Mouse (Mus musculus): Measurements from ENCODE around the gene Slc2a5.
A peak's percentile ranks its signal among the peaks of the same experiment; 100 is the strongest.

The Slc2a5 gene

DNA sequence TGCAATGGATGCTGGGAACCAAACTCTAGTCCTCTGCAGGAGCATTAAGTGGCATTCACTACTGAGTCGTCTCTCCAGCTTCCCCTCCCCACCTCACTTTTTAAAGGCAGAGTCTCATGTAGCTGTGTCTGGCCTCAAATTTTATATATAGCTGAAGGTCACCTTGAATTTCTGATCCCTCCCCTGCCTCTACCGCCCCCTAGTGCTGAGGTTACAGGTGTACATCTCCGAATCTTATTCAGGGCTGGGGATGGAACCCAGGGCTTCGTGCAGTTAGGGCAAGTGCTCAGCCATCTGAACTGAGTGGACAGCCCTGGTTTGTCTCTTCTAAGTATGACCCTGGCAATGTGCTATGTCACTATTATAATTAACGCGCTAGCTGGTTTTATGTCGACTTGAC lies 32.0 kb downstream of the Slc2a5 start:
- DNase-seq = no peak

DNA sequence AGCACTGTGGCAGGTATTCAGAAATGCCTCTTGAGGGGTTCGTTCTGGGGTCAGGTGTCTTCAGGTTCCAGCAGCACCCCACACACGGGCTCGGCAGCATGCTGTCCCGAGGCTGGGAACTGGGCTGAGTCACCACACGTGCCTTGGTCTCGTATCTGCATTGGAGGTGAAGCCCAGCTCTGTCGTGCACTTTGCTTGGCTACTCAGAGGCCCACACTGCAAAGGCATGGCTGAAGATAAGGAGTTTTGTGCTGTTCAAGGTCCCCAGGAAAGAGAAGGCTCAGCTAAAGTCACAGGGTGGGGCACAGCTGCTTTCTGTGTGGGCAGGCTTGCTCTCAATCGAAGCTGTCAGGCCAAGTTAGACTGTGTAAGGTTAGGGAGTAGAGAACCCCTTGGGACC lies 33.4 kb downstream of the Slc2a5 start:
- no peak for DNase-seq

DNA sequence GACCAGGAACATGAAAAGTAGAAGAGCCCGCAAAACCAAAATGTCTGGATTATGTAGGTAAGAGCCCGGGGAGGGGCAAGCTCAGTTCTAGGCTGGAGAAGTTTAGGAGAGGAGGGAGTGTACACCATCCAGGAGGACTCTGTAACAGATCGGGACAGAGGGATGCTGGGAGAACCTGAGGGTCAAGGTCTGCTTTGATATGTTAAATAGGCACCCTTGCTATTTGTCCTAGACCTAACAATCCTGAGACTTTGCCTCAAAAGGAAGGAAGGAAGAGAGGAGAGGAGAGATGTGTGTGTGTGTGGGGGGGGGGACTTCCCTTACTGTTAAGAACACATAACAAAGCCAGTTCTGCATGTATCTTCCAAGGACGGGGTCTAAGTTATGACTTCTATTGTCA lies 36.2 kb downstream of the Slc2a5 start:
- no peak for DNase-seq

DNA sequence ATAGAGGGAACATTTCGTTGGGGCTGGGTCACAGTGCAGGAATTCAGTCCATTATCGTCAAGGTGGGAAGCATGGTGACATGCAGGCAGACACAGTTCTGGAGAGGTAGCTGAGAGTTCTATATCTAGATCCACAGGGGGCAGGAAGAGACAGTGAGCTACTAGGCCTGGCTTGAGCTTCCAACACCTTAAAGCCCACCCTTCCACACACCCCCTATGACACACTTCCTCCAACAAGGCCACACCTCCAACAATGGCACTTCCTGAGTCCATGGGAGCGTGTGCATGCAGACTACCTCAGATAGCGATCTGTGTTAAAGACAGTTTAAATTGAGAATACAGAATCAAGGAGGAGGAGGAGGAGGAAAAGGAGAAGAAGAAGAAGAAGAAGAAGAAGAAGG lies 36.6 kb downstream of the Slc2a5 start:
- no peak for DNase-seq

DNA sequence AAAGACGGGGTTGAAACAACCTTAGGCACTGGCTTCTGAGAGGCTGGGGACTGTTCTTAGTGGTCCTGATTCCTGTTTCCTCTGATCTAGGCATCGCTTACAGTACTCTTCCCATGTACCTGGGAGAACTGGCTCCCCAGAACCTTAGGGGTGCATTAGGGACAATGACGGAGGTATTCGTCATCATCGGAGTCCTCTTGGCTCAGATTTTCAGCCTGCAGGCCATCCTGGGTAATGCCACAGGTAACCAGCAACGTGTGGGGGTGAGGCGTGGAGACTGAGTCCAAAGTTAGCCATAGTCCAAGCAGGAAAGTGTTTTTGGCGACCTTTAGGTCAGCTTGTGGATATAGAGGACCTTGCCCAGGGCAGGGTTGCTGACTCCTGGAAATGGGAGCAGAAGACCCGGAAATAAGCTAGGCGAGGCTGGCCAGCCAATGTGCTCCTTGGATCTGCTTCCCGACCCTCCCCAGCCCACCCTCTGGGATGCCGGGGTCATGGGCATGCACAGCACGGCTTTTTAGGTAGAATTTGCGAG lies 38.3 kb downstream of the Slc2a5 start:
- no peak for DNase-seq

DNA sequence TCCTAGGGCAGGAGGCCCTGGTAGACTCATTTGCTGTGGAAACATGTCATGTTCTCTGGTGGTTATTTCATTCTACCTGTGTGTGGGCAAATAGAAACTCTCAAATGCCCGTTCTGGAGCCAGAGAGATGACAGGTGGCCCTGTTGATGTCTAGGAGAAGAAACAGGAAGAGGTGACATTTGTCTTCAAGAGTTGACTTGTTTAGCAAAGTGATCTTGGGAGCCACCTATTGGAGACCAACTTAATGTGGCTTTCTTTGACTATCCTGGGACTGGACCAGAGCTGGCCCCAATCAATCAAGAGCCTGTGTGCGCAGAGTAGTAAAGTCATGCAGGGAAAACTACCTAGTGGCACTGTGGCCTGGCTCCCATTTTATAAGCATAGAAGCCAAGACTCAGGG lies 40.4 kb downstream of the Slc2a5 start:
- DNase-seq = no peak

DNA sequence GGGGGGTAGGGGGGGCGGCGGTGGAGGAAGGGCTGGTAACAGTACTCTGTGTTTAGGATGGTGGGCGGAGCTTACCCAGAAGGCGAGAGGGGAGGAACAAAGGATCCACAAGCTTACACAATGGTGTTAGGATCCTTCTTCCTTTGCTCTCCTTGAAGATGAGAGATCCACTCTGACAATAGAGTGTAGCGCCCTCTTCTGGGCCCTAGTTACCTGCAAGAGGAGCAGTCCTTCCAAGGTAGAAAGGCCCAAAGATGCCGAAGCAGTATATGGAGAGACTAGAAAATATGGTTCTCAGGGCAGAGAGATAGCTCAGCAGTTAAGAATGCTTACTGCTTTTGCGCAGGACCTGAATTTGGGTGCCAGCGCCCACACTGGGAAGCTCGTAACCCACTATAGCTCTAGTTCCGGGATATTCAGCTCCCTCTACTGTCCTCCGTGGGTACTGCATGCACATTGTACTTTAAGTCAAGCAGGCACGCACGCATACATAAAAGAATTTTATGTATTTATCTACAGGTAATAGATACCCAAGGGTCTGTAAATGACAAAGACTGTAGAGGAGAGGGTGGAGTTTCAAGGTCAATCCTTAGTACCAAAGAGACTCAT lies 43.6 kb downstream of the Slc2a5 start:
- DNase-seq = no peak

DNA sequence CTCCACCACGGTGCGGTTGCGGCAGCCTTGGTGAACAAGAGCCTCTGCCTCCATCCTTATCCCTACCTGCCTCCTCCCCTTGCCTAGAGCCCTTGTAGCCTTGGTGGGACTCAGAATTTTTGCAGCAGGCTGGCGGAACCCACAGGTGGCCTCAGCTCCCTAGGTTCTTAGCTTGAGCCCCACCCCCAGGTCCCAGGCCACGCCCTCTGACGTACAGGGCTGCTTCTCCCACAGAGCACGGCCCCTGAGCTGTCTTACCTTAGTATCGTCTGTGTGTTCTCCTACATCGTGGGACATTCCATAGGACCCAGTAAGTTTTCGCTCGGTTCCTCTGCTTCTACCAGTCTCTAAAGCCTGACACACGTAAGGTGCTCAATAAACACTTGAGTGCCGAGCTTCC lies 45.8 kb downstream of the Slc2a5 start:
- DNase-seq = no peak

DNA sequence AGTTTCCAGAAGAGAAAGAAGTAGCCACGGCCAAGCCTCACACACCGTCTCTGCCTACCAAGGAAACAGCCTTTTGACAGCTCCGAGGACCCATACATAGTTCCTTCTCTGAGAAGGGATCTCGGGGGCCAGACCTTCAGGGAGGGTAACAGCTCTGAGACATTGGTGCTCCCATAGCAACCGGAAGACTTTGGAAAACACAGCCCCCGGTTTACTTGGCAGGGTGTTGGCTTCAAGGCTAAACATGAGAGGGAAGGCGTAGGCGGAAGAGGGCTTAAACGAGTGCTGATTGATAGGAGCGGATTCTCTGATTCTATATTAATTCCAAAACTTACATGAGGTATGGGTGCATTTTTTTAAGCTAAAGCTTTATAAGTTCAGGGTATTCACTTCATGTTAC lies 49.3 kb downstream of the Slc2a5 start:
- peak; percentile 24 for DNase-seq

DNA sequence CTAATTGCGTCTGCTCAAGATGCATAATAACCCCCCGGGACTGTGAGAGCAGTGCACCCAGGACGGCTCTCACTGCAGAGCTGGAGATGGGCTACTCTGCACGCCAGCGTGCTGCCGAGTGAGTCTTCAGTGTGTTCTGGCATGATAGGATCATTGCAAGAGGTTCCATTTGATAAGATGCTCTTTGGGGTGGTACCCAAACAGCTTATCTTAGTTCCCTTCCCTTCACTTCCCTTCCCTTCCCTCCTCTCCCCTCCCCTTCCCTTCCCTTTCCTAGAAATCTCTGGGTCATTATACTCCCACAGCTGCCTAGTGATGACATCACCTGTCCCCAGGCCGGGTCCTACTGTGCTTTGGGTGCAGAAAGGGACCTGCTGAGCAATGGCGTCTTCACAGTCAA lies 53.0 kb downstream of the Slc2a5 start:
- DNase-seq = no peak

DNA sequence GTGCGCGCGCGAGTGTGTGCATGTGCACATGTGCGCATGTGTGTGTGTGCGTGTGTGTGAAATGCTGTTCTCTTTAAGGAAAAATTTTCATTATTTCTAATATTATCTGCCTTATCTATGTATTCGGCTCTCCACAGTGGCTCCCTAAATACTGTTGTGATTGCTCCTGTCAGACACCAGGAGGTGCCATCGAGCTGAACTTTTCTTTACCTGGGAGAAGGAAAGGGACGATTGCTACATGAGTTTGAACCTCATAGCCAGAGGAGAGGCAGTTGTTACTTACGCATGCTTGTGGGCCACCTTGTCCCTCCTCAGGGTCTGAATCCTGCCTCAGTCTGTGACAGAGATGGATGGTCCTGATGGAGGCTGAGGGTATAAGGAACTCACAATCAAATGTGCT lies 54.2 kb downstream of the Slc2a5 start:
- DNase-seq = peak; percentile 29

DNA sequence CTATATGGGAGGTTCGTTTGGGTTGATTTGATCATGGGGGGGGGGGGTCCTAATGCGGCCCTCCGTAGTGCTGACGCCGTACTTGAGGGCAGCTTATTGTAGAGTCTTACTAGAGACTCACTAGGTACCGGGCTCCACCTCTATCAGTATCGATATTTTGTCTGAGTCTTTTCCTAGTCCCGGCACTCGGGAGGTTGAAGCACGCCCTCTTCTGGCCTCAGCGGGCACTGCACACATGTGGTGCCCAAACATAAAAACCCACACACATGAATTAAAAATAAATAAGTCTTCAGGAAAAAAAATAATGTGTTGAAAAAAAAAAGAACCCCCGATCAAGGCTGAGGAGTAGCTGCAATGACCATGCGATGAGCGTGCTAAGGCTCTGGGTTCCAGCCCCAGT lies 54.9 kb downstream of the Slc2a5 start:
- DNase-seq = no peak

DNA sequence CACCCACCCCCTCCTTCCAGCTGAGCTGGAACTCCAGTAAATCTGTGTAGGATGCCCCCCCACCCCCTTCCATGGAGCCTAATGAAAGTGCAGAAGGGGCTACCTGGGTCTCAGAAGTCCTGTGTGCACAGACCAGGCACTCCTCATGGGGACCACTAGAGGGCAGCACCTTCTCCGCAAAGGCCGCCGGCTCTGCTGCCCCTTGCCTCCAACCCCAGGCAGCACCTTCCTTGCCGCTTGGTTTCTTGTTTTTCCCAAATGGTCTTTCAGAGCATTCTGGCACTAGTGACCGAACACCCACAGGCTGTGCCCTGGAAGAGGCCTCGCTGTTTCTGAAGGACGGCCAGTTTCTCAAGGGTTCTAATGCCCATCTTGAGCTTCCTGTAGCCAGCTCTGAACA lies 57.5 kb downstream of the Slc2a5 start:
- DNase-seq = peak; percentile 9

DNA sequence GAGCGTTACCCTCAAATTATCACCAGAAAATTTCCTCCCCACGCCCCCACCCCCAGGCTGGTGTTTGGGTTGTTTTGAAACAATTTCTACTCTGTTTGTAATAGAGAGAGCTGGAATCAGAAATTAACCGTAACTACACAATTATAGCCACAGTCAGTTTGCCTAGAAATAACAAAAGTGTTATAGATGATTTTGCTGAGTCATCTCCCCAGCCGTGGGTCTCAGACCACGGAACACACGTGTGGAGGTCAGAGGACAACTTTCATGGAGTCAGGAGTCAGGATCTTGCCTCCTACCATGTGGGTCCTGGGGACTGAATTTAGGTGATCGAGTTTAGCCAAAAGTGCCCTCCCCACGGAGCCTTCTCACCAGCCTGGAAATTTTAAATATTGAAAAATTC lies 58.0 kb downstream of the Slc2a5 start:
- DNase-seq = no peak

DNA sequence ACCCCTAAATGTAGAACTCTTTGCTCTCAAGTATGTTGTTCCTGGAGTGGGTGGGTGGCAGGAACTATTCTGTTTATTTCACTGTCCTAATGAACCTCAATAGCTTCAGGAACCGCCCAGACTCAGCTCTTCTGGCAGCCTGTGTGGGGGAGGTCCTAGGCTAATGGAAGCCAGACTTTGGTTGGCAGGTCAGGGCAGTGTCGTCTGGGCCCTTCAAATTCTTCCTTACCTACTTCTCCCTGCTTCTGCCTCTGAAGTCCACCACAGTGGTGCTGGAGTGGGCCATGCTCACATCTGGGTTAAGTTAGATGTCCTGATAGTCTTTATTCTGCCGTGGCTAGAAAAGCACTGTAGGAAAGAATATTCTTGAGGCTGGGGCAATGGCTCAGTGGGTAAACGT lies 59.0 kb downstream of the Slc2a5 start:
- no peak for DNase-seq

DNA sequence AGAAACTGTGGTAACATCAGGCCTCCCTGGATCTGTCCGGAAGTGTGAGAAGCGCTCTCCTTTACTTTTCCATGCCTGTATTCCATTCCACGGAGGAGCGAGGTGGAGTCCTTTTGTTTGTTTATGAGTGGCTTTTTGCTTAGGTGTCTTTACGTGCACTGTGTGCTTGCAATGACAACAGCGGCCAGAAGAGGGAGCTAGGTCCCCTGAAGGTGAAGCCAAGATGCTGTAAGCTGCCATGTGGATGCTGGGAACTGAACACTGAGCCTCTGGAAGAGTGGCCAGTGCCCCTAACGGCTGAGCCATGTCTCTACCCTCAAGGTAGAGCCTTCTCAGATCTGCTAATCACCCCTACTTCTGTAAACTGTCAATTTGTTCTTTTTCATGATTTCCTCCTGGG lies 62.2 kb downstream of the Slc2a5 start:
- no peak for DNase-seq

DNA sequence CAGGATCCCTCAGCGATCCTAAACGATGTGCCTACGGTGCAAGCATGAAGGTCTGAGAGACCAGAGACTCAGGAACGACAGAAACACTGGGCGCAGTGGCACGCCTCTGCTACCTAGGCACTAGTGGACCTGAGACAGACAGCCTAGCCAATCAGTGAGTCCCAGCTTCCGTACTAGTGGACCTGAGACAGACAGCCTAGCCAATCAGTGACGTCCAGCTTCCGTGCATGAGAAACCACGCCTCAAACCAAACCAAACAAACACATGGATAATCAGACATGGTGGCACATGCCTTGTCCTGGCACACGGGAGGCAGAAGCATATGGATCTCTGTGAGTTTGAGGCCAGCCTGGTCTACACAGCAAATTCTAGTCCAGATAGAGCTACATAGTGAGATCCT lies 69.2 kb downstream of the Slc2a5 start:
- DNase-seq = no peak

DNA sequence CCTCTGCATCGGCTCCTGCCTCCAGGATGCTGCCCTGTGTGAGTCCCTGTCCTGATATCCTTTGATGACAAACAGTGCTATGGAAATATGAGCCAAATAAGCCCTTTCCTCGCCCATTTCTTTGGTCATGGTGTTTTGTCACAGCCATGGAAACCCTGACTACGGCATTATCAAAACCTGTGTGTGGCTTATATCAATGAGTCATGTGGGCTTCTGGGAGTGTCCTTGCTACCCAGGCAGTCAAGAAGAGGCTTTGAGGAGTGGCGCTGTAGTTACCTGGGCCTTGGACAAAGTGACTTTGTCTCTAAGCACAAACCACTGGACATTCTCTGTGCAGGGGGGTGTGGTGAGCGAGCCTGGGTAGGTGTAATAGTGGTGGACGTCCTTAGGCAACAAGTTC lies 73.1 kb downstream of the Slc2a5 start:
- DNase-seq = no peak
